Mouse (Mus musculus): ENCODE results near the gene Ctcf. TPM values are rescaled to one million over a fixed set of nuclear protein-coding genes. Genes with fewer than 3 reads are reported as not detected.

Ctcf gene
- polyA plus RNA-seq, 1 experiment from 2014 or later, result 93.3 TPM

- H3K9ac ChIP-seq (ENCODE audit: low read length), result no peak overlapping the region
Observed at GRCm38 (mm10) chr8:105634771-105635458, 1.5 kb upstream of the Ctcf start.

GRCm38 (mm10) chr8:105635481-105635880 lies 887 bp upstream of the Ctcf start:
- peak overlapping the region; percentile 61 for H3K4me3 ChIP-seq (ENCODE audit: low read depth, low read length)

More at GRCm38 (mm10) chr8:105634771-105635458, 1.5 kb upstream of the Ctcf start:
- Histone ChIP-seq H3K27me3 (replicated peaks; ENCODE audit: control insufficient read depth, insufficient read depth, low read length) (no peaks in the 10 kb centered on the region), H3K27ac (ENCODE audit: low read depth) (no peak overlapping the region), H3K36me3 (ENCODE audit: control insufficient read depth, insufficient read depth, low read length) (no peaks in the 10 kb centered on the region), H3K4me1 (replicated peaks; ENCODE audit: control insufficient read depth, insufficient read depth, low read length) (peaks cover 22% of the 10 kb centered on the region), H3K9me3 (ENCODE audit: control insufficient read depth, low read length) (no peaks in the 10 kb centered on the region), H3K4me2 (ENCODE audit: low read length) (peak overlapping the region; percentile 54), H3K4me3 (ENCODE audit: low read depth, low read length) (peak overlapping the region; percentile 61)
- no peak for ATAC-seq (replicated peaks; ENCODE audit: low FRiP score, low TSS enrichment, low read depth)
- 81% methylated on average over 2 of the region's 2 CpGs for WGBS
- no peak for DNase-seq (ENCODE audit: low spot score)

GRCm38 (mm10) chr8:105636963-105637510 lies 669 bp downstream of the Ctcf start, which contains the start of gene Agrp:
Gene Agrp, minus strand, starts transcription at chr8:105637393.
- peak within 1 kb of the TSS; percentile 61 for H3K4me3 ChIP-seq (ENCODE audit: low read depth, low read length)
- H3K27ac ChIP-seq (ENCODE audit: low read depth), result peak within 1 kb of the TSS; percentile 98
- H3K27me3 ChIP-seq (replicated peaks; ENCODE audit: control insufficient read depth, insufficient read depth, low read length), result no peaks in the 10 kb centered on the region
- WGBS, result under 1% methylated on average over 51 of the region's 63 CpGs
- peak within 1 kb of the TSS; percentile 79 for H3K9ac ChIP-seq (ENCODE audit: low read length)
- ATAC-seq (replicated peaks; ENCODE audit: low FRiP score, low TSS enrichment, low read depth), result peak; percentile 34
- peak within 1 kb of the TSS; percentile 73 for H3K4me2 ChIP-seq (ENCODE audit: low read length)
- peaks cover 31% of the 10 kb centered on the region for H3K4me1 ChIP-seq (replicated peaks; ENCODE audit: control insufficient read depth, insufficient read depth, low read length)
- no peaks in the 10 kb centered on the region for H3K9me3 ChIP-seq (ENCODE audit: control insufficient read depth, low read length)
- peak; percentile 90 for DNase-seq (ENCODE audit: low spot score)
- no peaks in the 10 kb centered on the region for H3K36me3 ChIP-seq (ENCODE audit: control insufficient read depth, insufficient read depth, low read length)

More at GRCm38 (mm10) chr8:105635481-105635880, 887 bp upstream of the Ctcf start:
- DNase-seq (ENCODE audit: low spot score) (no peak), ATAC-seq (replicated peaks; ENCODE audit: low FRiP score, low TSS enrichment, low read depth) (no peak)
- H3K4me2 ChIP-seq (ENCODE audit: low read length), result peak overlapping the region; percentile 54
- peaks cover 26% of the 10 kb centered on the region for H3K4me1 ChIP-seq (replicated peaks; ENCODE audit: control insufficient read depth, insufficient read depth, low read length)
- peak overlapping the region; percentile 98 for H3K27ac ChIP-seq (ENCODE audit: low read depth)
- H3K9me3 ChIP-seq (ENCODE audit: control insufficient read depth, low read length), result no peaks in the 10 kb centered on the region
- peak overlapping the region; percentile 79 for H3K9ac ChIP-seq (ENCODE audit: low read length)
- no peaks in the 10 kb centered on the region for H3K27me3 ChIP-seq (replicated peaks; ENCODE audit: control insufficient read depth, insufficient read depth, low read length)
- H3K36me3 ChIP-seq (ENCODE audit: control insufficient read depth, insufficient read depth, low read length), result no peaks in the 10 kb centered on the region
- WGBS, result 4% methylated on average over 11 of the region's 11 CpGs

- Histone ChIP-seq H3K9me3 (ENCODE audit: control insufficient read depth, low read length) (no peaks in the 10 kb centered on the region), H3K4me2 (ENCODE audit: low read length) (peak overlapping the region; percentile 73), H3K4me1 (replicated peaks; ENCODE audit: control insufficient read depth, insufficient read depth, low read length) (peaks cover 31% of the 10 kb centered on the region), H3K9ac (ENCODE audit: low read length) (peak overlapping the region; percentile 79), H3K36me3 (ENCODE audit: control insufficient read depth, insufficient read depth, low read length) (no peaks in the 10 kb centered on the region), H3K27ac (ENCODE audit: low read depth) (peak overlapping the region; percentile 98), H3K4me3 (ENCODE audit: low read depth, low read length) (peak overlapping the region; percentile 61), H3K27me3 (replicated peaks; ENCODE audit: control insufficient read depth, insufficient read depth, low read length) (no peaks in the 10 kb centered on the region)
- no peak for ATAC-seq (replicated peaks; ENCODE audit: low FRiP score, low TSS enrichment, low read depth)
- under 1% methylated on average over 11 of the region's 11 CpGs for WGBS
- peak; percentile 75 for DNase-seq (ENCODE audit: low spot score)
Observed at GRCm38 (mm10) chr8:105637601-105638041, 1.3 kb downstream of the Ctcf start.

- H3K9me3 ChIP-seq (ENCODE audit: control insufficient read depth, low read length), result no peaks in the 10 kb centered on the region
- peak overlapping the region; percentile 61 for H3K4me3 ChIP-seq (ENCODE audit: low read depth, low read length)
- no peak for ATAC-seq (replicated peaks; ENCODE audit: low FRiP score, low TSS enrichment, low read depth)
- H3K27ac ChIP-seq (ENCODE audit: low read depth), result 0 out of 2 replicates have a peak overlapping the region, but pooled peaks have one; percentile 98
- H3K9ac ChIP-seq (ENCODE audit: low read length), result no peak overlapping the region
- H3K36me3 ChIP-seq (ENCODE audit: control insufficient read depth, insufficient read depth, low read length), result peaks cover 2% of the 10 kb centered on the region
- H3K27me3 ChIP-seq (replicated peaks; ENCODE audit: control insufficient read depth, insufficient read depth, low read length), result no peaks in the 10 kb centered on the region
- 81% methylated on average over 4 of the region's 4 CpGs for WGBS
- no peak for DNase-seq (ENCODE audit: low spot score)
- H3K4me2 ChIP-seq (ENCODE audit: low read length), result peak overlapping the region; percentile 73
- peaks cover 31% of the 10 kb centered on the region for H3K4me1 ChIP-seq (replicated peaks; ENCODE audit: control insufficient read depth, insufficient read depth, low read length)
Observed at GRCm38 (mm10) chr8:105638510-105638909, 2.1 kb downstream of the Ctcf start.

GRCm38 (mm10) chr8:105639835-105640234 lies 3.5 kb downstream of the Ctcf start:
- Histone ChIP-seq H3K4me3 (ENCODE audit: low read depth, low read length) (no peak overlapping the region), H3K4me2 (ENCODE audit: low read length) (no peak overlapping the region), H3K27ac (ENCODE audit: low read depth) (no peak overlapping the region), H3K9ac (ENCODE audit: low read length) (no peak overlapping the region), H3K9me3 (ENCODE audit: control insufficient read depth, low read length) (no peaks in the 10 kb centered on the region), H3K36me3 (ENCODE audit: control insufficient read depth, insufficient read depth, low read length) (peaks cover 14% of the 10 kb centered on the region), H3K4me1 (replicated peaks; ENCODE audit: control insufficient read depth, insufficient read depth, low read length) (peaks cover 30% of the 10 kb centered on the region), H3K27me3 (replicated peaks; ENCODE audit: control insufficient read depth, insufficient read depth, low read length) (no peaks in the 10 kb centered on the region)
- ATAC-seq (replicated peaks; ENCODE audit: low FRiP score, low TSS enrichment, low read depth) (no peak), DNase-seq (ENCODE audit: low spot score) (no peak)
- WGBS, result 79% methylated on average over 1 of the region's 1 CpGs

GRCm38 (mm10) chr8:105640511-105640910 lies 4.1 kb downstream of the Ctcf start:
- Histone ChIP-seq H3K4me3 (ENCODE audit: low read depth, low read length) (no peak overlapping the region), H3K9ac (ENCODE audit: low read length) (no peak overlapping the region), H3K4me2 (ENCODE audit: low read length) (no peak overlapping the region), H3K27me3 (replicated peaks; ENCODE audit: control insufficient read depth, insufficient read depth, low read length) (no peaks in the 10 kb centered on the region), H3K27ac (ENCODE audit: low read depth) (no peak overlapping the region), H3K36me3 (ENCODE audit: control insufficient read depth, insufficient read depth, low read length) (peaks cover 21% of the 10 kb centered on the region), H3K9me3 (ENCODE audit: control insufficient read depth, low read length) (no peaks in the 10 kb centered on the region), H3K4me1 (replicated peaks; ENCODE audit: control insufficient read depth, insufficient read depth, low read length) (peaks cover 23% of the 10 kb centered on the region)
- 77% methylated on average over 2 of the region's 2 CpGs for WGBS
- ATAC-seq (replicated peaks; ENCODE audit: low FRiP score, low TSS enrichment, low read depth), result no peak
- DNase-seq (ENCODE audit: low spot score), result no peak

- H3K27ac ChIP-seq (ENCODE audit: low read depth), result no peak overlapping the region
- WGBS, result 97% methylated on average over 1 of the region's 1 CpGs
Observed at GRCm38 (mm10) chr8:105645205-105645604, 8.8 kb downstream of the Ctcf start.

More at GRCm38 (mm10) chr8:105645205-105645604, 8.8 kb downstream of the Ctcf start:
- no peak overlapping the region for H3K4me2 ChIP-seq (ENCODE audit: low read length)
- DNase-seq (ENCODE audit: low spot score) (no peak), ATAC-seq (replicated peaks; ENCODE audit: low FRiP score, low TSS enrichment, low read depth) (no peak)
- no peaks in the 10 kb centered on the region for H3K27me3 ChIP-seq (replicated peaks; ENCODE audit: control insufficient read depth, insufficient read depth, low read length)
- H3K4me3 ChIP-seq (ENCODE audit: low read depth, low read length), result no peak overlapping the region
- H3K9ac ChIP-seq (ENCODE audit: low read length), result no peak overlapping the region
- H3K9me3 ChIP-seq (ENCODE audit: control insufficient read depth, low read length), result no peaks in the 10 kb centered on the region
- H3K4me1 ChIP-seq (replicated peaks; ENCODE audit: control insufficient read depth, insufficient read depth, low read length), result peaks cover 6% of the 10 kb centered on the region; the same call in 1 of the 2 replicates
- H3K36me3 ChIP-seq (ENCODE audit: control insufficient read depth, insufficient read depth, low read length), result peaks cover 28% of the 10 kb centered on the region
